Comparison of ENCODE assay signal across 22 mouse cellular contexts in the genomic region with DNA sequence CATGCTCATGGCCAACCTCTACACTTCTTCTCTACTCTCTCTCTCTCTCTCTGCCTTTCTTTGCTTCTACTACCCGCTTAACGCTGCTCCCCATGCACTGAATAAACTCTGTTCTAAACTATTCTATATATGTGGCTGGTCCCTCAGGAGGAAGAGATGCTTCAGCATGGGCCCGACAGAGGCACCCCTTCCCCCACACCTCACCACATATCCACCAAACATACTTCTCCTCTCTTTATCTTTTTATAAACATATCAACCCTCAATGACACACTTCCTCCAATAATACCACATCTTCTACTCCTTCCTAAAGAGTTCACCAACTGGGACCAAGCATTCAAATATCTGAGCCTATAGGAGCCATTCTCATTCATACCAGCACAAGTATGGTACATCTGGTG.
"Had no signal": no experiment of that assay in that cellular context is flagged by ENCODE, and none has a peak within 500 bp of the region (broad histone marks: within the 10 kb centered on the region; RNA-seq: fewer than 3 reads in every experiment).

No protein-coding gene starts in this region.

- H3K4me3 ChIP-seq: kidney, embryonic 15.5 days; left cerebral cortex, adult 2 months; limb, embryonic 12.5 days; limb, embryonic 15.5 days; lung, embryonic 15.5 days; midbrain, embryonic 12.5 days; midbrain, embryonic 15.5 days; neural tube, embryonic 12.5 days; neural tube, embryonic 15.5 days had no signal

- H3K4me1 ChIP-seq: kidney, embryonic 15.5 days; limb, embryonic 12.5 days; limb, embryonic 15.5 days; lung, embryonic 15.5 days; midbrain, embryonic 12.5 days; midbrain, embryonic 15.5 days; neural tube, embryonic 12.5 days; neural tube, embryonic 15.5 days had no signal

- DNase-seq: kidney, adult 8-10 months; kidney, postnatal 10 days; kidney, postnatal 36 days; layer of hippocampus, postnatal 36 days; liver, postnatal 0 days; lung, postnatal 10 days; lung, postnatal 36 days; right cerebral cortex, adult 18-20 months; right cerebral cortex, postnatal 14 days; right cerebral cortex, postnatal 4 days; thymus, postnatal 25 days had no signal

- H3K27me3 ChIP-seq: kidney, embryonic 15.5 days; limb, embryonic 12.5 days; limb, embryonic 15.5 days; lung, embryonic 15.5 days; midbrain, embryonic 12.5 days; midbrain, embryonic 15.5 days; neural tube, embryonic 12.5 days; neural tube, embryonic 15.5 days had no signal

- H3K36me3 ChIP-seq: kidney, embryonic 15.5 days; limb, embryonic 12.5 days; limb, embryonic 15.5 days; lung, embryonic 15.5 days; midbrain, embryonic 12.5 days; midbrain, embryonic 15.5 days; neural tube, embryonic 12.5 days; neural tube, embryonic 15.5 days had no signal

- ATAC-seq: liver, postnatal 0 days; midbrain, embryonic 15.5 days had no signal

- H3K27ac ChIP-seq: kidney, embryonic 15.5 days; left cerebral cortex, adult 2 months; limb, embryonic 12.5 days; limb, embryonic 15.5 days; liver, embryonic 14.5 days; lung, embryonic 15.5 days; midbrain, embryonic 12.5 days; midbrain, embryonic 15.5 days; neural tube, embryonic 12.5 days; neural tube, embryonic 15.5 days; stomach, postnatal 0 days had no signal
